Mouse (Mus musculus) adrenal gland, postnatal 25 days (tissue): Measurements from ENCODE around the gene Rmdn2. TPM values are rescaled to one million over a fixed set of nuclear protein-coding genes. Genes with fewer than 3 reads are reported as not detected.

Experiments used
- DNase-seq: peaks from one replicate; pipeline ENCODE4 v3.0.0; 2021; ENCODE audit warnings: mixed read lengths
- total RNA-seq: library from RNA; stranded (reverse); gene quantifications from 2 replicates; pipeline ENCODE4 v1.2.3, GENCODE M21; 2021

The Rmdn2 gene
- total RNA-seq, 1 experiment from 2014 or later = 392 TPM

DNA sequence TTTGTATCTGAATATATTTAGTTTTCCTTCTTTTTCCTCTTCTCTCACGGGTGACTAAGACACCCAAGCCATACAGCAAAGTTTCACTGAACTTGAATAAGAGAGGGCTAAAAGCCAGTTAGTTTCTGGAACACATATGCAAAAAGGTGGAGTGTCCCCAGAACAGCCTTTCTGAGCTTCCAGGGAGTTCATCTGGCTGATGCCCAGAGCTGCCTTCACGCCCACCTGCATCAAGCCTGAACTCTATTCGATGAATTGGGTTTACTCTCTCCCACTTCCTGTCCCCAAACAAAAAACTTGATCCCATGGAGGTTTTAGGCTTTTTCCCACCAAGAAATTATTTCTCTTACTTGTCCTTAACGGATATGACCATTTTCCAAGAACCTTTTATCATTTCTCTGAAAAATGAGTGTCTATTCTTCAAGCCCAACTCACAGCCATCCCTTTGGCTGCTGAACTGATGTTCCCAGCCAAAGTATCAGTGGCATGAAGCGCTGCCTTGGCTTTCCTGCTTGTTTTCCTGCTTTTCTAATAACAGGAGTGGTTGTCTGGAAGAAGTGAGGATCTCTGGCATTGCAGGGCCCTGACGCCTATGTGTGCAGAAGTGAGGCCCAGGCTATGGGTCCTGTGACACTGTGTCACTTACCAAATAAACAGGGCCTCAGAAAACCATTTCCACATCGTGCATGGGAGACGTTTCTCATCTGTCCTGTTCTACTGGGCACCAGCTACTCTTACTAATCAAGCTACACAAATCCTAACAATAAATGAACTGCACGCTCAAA is 94.2 kb downstream of the Rmdn2 start:
- DNase-seq = no peak

DNA sequence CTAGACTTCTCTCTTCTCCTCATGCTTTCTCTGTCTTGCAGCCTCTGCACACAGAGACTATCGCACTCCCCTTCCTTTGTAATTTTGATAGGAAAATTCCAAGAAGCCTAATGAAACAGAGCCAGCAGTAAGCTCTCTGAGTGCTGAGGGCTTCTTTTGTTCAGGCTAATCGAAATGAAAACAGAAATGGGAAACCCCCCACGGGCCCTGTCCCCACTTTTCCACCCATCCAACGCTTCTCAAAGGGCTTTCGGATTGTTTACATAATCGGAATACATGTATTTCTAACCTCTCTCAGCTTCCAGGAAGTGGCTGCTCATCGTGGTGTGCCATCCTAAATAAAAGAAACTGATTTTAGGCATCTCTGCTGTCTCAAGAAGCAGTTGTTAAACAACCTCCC is 96.5 kb downstream of the Rmdn2 start:
- no peak for DNase-seq

DNA sequence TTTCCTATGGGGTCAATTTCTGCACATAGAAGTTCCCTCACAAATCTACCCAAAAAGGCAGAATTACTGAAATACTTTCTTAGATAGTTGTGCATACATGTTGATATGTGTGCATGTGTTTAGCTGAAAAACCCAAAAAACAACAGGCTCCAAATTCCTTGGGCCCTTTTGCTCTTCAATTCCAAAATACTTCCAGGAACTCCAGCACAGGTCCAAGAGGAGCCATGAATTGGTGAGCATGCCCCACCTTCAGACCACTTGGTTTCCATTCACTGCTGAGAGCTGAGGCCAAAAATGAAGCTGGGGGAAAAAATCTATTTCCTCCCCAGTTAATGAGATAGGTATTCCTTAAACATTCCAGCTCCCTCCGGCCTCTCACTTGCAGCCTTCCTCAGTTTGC is 98.1 kb downstream of the Rmdn2 start:
- DNase-seq = no peak

DNA sequence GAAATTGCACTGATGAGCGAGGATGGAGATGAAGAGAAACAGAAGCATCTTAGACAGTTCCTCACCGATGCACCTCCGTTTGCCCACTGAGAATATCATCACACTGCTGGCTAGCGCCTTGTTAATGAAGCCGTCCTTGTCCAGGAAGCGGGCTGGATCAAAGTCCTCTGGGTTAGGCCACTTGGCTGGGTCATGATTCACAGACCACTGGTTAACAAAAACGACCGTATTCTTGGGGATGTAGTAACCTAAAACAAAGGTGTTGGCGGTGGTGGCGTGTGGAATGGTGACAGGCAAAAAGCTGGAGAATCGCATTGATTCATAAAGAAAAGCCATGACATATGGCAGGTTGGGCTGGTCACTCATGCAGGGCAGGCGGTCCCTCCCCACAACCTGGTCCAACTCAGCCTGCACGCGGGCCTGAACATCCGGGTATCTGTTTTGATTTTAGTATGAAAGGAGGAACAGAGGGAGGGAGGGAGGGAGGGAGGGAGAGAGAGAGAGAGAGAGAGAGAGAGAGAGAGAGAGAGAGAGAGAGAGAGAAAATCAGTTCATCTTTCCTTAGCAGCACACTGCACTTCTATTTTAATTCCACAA is 98.7 kb downstream of the Rmdn2 start:
- DNase-seq = no peak

DNA sequence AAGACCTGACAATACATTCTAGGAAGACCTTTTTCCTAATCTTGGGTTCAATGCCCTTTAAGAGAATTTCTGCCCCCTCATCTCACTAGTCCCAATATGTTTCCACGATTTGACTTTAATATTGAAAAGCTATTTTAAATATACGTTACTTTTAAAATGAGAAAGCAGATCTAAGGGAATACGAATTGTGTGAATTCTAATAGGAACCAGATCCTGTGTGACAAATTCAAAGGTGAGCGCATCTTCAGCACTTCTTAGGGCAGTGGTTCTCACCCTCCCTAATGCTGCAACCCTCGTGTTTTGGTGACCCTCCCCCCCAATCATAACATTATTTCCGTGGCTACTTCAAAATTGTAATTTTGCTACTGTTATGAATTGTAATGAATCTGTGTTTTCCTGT is 100.3 kb downstream of the Rmdn2 start:
- DNase-seq = no peak

DNA sequence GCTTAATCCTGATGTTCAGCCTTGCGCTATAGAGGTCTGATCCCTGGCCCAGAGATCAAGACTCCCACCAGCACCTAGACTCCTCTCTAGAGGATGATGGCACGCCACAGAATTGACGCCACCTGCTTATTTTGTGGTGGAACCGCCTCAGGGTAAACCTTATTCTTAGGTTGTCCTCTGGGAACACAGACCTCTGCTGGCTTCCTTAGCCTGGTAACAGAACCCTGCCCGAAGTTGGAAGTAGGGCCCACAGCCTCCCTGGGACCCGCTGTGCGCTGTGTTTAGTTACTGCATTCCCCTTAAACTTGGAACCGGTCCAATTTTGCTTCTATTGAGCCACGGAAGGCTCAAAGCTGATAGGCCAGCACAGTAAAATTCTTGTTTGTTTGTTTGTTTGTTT is 100.9 kb downstream of the Rmdn2 start:
- no peak for DNase-seq

DNA sequence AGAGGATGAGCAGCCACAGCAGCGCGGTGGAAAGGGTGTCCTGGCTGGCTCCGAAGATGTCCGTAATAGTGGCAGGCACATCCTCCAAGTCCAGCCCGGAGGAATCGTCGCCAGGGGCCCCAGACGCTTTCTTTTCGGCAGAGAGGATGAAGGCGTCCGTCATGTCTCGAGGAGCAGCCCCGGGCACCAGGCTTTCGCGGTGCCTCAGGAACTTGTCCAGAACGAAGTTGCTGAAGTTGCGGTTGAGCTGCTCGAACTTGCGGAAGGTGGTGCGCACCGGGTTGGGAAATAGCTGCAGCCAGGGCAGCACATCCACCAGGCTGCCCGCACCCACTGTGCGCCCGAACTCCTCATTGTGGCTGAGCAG is 101.6 kb downstream of the Rmdn2 start:
- DNase-seq = no peak

DNA sequence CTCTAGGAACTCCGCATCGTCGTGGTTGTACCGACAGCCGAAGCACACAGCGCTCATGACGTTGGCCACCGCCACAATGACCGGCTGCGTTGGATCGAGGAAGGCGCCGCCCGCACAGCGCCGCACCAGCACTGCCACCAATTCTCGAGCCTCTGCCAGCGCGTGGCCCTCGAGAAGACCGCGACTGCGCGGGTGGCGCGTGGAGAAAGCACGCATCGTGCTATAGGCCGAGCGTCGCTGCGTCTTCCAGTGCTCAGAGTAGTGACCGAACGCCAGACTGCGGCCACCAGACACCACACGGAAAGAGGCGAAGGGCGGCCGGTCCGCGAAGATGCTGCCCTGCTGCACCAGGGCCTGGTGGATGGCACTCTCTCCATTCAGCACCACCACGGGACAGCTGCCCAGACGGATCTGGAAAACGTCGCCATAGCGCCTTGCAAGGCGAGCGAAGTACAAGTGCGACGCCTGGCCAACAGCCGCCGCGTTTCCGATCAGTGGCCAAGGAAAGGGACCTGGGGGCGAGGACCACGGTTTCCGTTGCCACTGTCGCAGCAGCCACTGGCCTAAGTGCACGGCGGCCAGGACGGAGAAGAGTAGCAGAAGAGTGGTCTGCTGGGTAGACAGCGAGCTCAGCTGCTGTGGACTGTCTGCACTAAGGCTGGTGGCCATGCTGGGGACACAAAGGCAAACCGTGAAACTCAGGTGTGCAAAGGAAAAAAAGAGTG is 102.1 kb downstream of the Rmdn2 start:
- DNase-seq = peak; percentile 48

DNA sequence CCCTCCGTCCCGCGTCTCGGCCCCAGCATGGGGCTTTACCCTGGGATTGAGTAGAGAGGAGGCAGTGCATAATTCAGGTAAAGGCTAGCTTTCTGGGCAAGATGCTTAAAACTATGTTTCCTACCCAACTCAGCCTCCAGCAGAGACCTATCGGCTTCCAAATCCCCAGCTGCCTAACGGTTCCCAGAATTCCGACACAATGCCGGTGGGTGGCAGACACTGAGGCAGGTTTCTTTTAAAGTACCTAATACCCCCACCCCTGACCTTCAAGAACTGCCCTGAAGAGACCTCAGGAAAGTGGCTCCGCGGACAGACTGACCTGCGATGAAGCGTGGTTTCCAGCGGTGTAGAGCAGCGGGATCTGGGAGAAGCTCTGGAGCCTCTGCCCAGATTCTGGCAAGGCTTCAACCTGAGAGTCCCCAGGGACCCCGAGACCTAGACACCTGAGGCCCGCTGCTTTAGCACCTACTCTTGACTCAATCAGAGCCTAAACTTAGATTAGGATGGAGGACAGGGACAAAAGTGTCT is 102.8 kb downstream of the Rmdn2 start:
- no peak for DNase-seq

DNA sequence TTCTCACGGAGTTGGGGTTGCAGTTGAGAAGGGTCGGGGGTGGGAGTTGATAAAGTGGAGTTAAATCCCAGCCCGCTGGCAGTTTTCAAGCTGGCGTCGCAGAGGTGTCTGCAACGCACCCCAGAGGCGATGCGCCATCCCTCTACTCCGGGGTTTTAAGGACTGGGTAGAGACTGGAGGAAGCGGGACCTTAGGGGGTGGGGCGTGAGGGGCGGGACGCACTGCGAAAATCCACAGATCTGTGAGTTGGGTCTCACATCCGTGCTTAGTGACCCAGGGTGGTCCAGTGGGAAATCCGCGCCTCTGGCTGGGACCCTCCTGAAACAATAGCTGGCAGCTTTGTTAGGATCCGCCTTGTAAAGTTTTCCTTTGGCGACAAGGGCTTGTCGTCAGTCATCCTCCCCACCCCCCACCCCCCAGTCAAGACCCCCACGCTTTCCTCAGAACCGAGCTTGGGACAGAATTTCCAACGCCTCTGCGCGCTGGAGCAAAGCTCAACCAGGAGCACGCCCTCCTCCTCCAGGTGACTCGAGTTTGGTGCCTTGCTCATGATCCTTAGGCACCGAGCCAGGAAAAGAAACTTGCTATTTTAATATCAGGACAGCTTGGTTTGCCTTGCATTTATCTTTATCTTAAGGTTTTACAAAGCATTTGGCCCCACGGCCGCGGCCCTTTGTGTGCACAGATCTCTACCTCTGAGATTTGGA is 103.4 kb downstream of the Rmdn2 start, which contains the start of gene Cyp1b1:
TSS of gene Cyp1b1 (minus strand) at position 131 of the 707 bp plus-strand sequence.
- DNase-seq = no peak

DNA sequence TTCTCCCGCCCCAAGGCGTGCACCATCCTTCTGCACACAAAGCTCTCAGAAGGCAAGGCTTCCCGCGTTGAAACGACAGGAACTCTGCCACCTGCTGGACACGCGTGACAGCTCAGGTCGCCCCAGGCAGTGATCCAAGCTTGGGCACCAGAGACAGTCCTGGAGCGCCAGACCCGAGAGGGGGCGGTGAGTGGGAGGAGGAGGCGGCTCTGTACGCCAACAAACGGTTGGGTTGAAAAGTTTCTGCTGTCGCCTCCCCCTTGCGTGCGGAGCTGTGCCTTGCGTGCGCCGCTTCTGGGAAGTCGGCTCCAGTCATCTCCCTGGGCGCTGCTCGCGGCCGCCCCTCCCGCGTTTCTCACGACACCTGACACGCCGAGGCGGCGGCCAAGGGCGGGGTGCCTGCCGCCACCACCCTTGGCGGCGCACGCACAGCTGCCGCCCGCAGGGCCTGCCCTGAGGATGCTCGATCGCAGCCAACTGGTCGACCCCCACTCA is 104.0 kb downstream of the Rmdn2 start:
- peak; percentile 87 for DNase-seq

DNA sequence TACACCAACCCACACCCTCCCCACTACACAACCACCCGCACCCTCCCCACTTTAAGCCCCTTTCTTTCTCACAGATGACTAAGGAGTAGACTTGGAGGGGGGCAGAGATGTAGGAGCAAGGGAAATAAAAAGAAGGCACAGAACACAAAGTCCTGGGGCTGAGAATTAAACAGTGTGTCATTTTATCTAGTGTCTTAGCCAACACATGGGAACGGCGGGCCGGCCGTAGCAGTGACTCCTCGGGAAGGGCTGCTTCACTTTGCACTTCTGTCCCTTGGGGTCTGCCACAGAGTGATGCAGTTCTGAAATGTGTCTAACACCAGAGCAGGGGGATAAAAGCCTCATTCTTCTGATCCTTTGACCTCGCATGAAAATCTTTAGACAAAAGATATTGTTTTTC is 109.0 kb downstream of the Rmdn2 start:
- DNase-seq = no peak

DNA sequence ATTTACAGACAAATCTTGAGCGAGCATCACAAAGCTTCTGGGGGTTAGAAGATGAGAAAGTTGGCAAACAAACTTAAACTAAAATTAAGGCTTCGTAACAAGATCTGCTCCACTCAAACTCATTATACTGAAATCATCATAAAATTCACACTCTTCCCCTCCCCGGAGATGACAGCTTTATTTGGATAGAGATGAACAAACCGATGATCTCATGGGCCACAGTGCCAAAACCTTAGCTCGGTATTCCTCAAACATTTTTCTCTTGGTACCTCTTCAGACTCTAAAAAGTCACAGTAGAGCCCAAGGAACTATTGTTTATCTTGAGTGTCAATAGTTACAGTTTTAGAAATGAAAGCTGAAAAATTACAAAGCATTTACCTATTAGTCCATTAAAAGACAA is 115.0 kb downstream of the Rmdn2 start:
- no peak for DNase-seq

DNA sequence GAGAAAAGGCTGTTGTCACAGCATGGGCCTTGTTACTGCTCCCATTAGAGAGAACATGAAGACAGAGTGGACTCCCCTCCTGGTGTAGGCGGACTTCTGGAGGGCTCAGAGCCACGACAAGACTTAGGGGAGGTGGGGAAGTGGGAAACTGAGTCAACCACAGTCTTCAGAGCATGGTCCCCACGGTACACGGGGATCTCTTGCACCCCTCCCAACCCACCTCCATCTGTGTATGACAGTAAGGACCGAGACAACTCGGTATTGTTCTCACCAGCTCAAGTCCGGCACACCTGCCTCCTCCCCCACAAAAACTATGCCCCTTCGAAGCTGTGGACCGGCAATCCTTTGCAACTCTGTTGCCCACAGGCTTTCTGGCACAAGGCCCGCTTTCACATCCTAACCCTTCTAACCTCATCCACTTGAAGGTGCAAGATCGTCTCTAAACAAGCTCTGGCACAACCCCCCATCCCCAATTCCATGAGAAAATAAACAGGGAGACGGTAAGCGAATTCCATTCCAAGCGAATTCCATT is 116.5 kb downstream of the Rmdn2 start:
- DNase-seq = no peak

DNA sequence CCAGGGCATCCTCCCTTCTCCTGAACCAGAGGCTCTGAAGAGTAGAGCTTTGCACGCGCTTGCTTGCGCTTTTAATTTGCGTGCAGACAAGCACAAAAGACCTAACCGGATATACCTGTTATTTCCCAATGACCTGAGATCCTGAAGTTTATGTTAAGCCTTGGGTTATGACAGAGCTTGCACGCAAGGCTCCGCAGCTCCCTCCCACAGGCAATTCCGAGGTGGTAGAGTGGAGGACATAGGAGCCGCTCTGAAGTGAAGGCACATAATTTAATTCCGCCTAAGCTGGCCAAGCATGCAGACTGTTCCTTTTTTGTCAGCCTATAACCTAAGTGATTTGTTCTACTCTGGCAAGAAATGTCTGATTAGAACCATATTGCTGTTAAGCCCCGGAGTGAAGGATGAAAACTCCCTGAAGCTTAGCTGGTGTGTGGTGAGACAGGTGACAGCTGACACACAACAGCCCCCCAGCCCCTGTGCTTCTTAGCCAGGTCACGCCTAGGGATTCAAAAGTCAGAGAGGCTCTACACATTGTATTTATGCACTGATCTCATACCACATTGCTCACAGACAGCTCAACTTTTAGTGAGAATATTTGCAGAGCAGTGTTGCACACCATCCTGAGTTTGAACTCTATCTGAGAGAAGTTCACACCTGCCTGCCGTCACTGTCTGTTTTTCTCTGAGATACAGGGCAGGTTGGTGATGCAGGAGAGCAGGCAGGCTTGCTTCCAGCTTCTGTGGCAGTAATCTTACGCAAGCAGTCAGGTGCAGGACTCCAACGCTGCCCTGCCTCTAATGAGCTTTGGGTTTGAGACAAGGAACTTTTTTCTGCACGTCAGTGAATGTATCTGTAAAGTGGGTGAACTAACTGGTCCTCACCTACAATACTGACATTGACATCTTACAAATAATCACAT is 117.2 kb downstream of the Rmdn2 start:
- DNase-seq = no peak

DNA sequence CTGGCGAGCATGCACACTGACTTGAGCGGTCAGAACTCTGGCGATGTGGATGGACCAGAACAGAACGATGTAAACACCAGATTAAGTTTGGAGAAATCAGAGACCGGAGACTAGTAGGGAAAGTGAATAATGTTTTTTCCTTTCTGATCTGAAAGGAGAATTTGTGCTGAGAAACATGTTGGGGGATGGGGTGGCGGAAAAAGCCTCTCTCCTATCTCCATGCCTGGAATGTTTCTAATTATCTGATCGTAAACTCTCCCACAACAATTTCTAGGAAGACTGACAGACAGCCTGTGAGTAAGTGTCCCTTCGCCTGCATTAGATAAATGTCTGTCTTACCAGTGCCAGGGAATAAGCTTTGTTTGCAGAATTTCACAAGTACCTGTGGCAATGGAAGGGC is 119.3 kb downstream of the Rmdn2 start:
- DNase-seq = no peak

DNA sequence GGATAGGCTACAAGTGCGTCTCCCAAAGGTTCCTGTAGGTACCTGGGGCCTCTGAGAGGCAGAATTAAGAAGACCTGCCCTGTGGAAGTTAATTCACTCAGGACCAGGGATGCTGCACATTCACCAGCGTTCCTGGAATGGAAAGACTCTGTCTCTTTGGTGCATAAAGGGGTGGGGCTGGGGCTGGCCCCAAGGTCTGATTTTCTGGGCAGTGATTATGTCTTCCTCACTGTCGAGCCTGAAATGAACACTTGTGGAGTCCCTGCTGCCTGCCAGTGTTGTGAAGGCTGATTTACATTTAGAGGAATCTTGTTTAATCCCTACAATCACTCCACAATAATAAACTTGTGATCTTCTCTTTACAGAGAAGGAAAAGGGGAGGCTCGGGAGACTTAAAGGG is 121.4 kb downstream of the Rmdn2 start:
- no peak for DNase-seq

DNA sequence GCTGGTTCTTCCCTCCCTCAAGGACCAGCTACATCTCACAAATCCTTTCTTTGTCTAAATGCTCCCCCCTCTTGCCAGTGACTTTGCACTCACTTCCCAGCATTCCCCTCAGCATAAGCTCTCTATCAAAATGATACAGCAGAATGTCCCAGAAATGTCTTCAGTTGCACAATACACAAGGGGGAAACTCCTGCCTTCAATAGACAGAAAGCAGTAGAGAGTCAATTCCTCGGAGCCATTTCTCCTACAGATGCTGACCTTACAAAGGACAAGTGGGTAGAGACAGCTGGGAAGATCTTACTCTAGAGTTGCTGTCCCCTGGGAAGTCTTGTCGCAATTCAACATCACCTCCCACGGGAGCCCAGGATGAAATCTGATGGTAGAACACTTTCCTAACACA is 125.9 kb downstream of the Rmdn2 start:
- no peak for DNase-seq

DNA sequence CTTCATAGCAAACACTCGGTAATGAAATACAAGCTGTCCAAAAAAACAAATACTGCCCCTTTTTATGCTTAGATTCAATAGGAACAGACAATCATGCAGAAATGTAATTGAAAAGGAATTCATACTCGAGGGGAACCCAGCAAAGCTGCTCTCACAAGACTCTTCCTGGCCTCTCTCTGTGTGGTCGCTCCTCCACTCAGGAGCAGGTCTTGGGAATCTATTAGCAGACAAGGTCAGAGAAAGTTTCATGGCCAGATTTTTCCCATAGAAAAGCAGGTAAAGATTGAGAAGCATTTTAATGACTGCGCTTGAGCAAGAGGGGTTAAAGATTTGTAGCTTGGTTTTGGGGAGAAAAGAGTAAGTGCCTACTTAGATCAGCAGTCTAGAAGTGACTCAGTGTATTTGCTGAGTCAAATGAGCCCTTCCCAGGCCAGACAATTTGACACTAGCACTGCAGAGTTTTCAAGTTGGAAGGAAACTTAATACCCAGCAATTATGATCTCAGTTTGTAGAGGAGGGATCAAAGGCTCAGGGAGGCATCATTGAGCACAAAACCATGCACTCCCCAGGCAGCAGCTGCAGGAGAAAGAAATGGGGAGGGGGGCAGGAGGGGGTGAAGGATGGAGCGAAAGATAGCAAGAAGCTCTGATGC is 127.3 kb downstream of the Rmdn2 start:
- DNase-seq = no peak

DNA sequence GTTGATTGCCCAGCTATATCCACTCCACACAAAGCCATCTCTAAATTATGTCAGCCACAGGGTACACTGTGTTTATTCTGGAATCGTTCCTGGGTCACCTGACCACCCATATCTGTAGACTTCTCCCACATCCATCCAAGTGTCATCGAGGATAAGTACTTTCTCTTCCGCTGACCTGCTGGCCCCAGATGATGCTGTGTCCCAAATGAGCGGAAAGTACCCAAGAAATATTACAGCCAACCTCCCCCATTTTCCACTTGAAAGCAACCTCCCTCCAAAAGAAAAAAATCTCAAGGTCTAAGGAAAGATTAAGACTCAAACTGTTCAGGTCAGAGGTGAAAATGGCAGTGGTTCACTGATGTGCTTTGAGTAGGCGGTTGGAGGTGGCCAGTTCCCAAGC is 131.0 kb downstream of the Rmdn2 start:
- no peak for DNase-seq
